Mouse (Mus musculus) left cerebral cortex, postnatal 4 days (tissue): ENCODE measurements at regions not wholly inside any gene's neighbourhood (a gene's known extent, or its start where the extent isn't known, plus 50 kb on each side); places are given as distances from the start of the nearest gene placed in this dataset.

Experiments used
- DNase-seq: peaks from one replicate; pipeline ENCODE4 v3.0.0-alpha.2; 2022
- intact Hi-C: fragments of 180-260 bp; cut with DNase I; formaldehyde crosslinking; loops from one replicate; pipeline ENCODE4 v1.15.1; 2025

DNA sequence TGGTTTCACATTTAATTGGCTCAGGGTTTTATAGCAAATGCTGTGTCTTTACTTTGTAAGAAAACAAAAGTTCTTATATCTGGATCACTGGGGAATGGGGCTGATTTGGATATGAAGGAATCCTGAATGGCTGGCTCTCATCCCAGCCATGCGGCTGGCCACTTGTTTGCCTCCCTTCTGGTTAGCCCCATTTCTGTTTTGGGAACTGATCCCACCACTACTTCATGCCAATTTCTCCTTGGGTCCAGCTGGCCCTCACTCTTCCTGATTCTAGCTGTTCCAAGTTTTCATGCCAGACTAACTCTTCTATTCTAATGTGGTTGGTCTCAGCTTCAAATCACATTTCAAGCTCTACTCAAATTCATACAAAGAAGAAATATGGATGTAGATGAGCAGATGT is 5319.6 kb downstream of the 9330182O14Rik start:
- intact Hi-C loops: no loop called here
- peak; percentile 87 for DNase-seq

DNA sequence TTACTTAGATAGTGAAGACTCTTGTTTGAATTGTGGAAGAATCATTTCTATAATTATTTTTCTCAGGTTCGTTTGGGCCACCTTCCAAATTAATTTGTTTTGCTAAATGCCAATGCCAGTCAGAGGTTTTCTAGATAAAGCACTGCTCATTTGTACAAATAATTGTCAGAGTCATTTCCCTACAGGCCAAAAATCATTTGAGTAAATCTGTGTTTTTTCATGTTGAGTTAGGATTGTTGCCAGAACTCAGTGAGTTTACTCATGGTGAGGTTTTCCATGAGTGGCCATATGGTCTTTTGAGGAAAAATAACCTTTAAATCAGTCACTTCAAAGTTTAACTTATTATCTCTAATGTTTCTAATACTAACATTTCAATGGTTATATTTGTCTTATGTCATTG is 5336.3 kb downstream of the 9330182O14Rik start:
- DNase-seq: no peak
- intact Hi-C loops: no loop called here

DNA sequence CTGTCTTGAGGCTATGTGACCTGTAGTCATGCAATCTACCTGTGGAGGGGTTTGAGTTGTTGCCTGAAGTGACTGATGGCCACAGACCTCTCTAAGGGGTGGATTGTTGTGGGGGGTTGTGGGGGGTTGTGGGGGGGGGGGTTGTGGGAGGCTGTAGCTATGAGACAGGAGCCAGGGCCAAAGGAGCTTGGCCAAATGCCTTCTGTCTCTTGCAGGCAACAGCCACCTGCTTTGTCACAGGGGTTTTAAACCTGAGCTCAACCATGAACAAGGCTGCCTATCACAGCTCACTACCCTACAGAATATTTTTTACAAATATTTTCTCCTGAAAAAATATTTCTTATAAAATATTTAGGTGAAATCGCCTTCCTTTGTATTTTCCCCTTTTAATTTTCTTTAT is 5339.0 kb downstream of the 9330182O14Rik start:
- no peak for DNase-seq
- intact Hi-C loops: no loop called here

DNA sequence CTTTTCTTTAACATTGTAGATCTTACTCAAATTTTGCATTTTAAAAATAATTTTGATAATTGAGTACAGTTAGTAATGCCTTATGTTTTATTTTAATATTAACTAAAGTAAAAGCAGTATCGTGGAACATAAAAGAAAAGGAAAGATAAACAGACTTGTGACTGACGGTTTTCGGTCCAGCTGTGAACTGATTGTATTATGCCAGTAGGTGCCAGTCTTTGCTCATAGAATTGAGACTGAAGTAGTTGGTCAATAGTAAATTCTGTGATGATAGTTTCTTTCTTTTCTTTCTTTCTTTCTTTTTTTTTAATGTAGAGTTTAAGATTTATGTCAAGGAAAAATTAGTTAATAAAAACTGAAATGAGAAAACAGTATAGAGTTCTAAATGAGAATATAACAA is 5376.1 kb downstream of the 9330182O14Rik start:
- intact Hi-C loops: no loop called here
- DNase-seq: no peak
